ENCODE assay signal across 8 mouse cellular contexts in genomic region chr10:70173314-70173713, GRCm38 (mm10). TPM values are rescaled to one million over a fixed set of nuclear protein-coding genes. Genes with fewer than 3 reads are reported as not detected.
DNase-seq lines count a peak whose midpoint lies in the region; ATAC-seq and TF ChIP-seq lines count a peak whose summit lies in the region.

No protein-coding gene starts in this region.

- DNase-seq in left cerebral cortex, adult 2 months (ENCODE audit: extremely low spot score in 1 of 2, low spot score in 2 of 2) = peak; percentile 56 to 70
- DNase-seq in left cerebral cortex, adult 11 months (ENCODE audit: low spot score) = no peak
- DNase-seq in NIH3T3 (ENCODE audit: low read depth) = peak; percentile 80
- DNase-seq in cerebellum, adult 8-10 months = peak; percentile 68
- peak; percentile 39 for DNase-seq in gastrocnemius, postnatal 25 days
- DNase-seq in left cerebral cortex, postnatal 25 days (ENCODE audit: low spot score in 2 of 2) = peak; percentile 49
- DNase-seq in thymus, postnatal 10 days (ENCODE audit: low spot score in 2 of 2) = peak; percentile 49 to 80

- 0 out of 2 replicates have a peak, but pooled peaks have one; percentile 49 for ATAC-seq in monocyte, adult 5-6 weeks (replicated peaks; ENCODE audit: insufficient number of reproducible peaks, low FRiP score, low TSS enrichment, poor library complexity, severe bottlenecking)

- peak; percentile 82 for TF ChIP-seq CTCF in left cerebral cortex, adult 2 months (IDR thresholded peaks at IDR 0.05)

- no peak overlapping the region for H3K27ac ChIP-seq in left cerebral cortex, adult 2 months

- H3K4me3 ChIP-seq in left cerebral cortex, adult 2 months = no peak overlapping the region

- intact Hi-C loops in left cerebral cortex, adult 2 months (cut with DNase I) = loop anchor here (2.0 kb wide), 1 partner anchor 123 kb away; no protein-coding TSS in a partner anchor
- intact Hi-C loops in left cerebral cortex, postnatal 25 days (cut with DNase I) = loop anchor here (5.0 kb wide), 1 partner anchor 119 kb away; no protein-coding TSS in a partner anchor

RNA-seq across cellular contexts. Expression of gene Mrln, which starts 31.1 kb away (rescaled TPM):
- total RNA-seq in left cerebral cortex, adult 2 months (2021) = not detected
- 100 to 1,000 TPM; 128 to 177 TPM for total RNA-seq in gastrocnemius, postnatal 25 days (2021)
- not detected for total RNA-seq in left cerebral cortex, postnatal 25 days (2021)
- total RNA-seq in monocyte, adult 5-6 weeks (2017) = not detected in 3 replicates

Comparison
In these comparisons a context has a peak if more than half of its experiments do, and no peak if none do; other contexts are left out.
1. RNA of gene Mrln, which starts 31.1 kb away (total RNA-seq): 128 to 177 TPM in gastrocnemius, postnatal 25 days; not detected in left cerebral cortex, postnatal 25 days, not detected in left cerebral cortex, adult 2 months and not detected in monocyte, adult 5-6 weeks; every median in the first group is over 10 times any median in the second.